Mouse (Mus musculus): ENCODE results near the gene Ptges.
"Not testable (repeated sequence)": the region's sequence is repeated elsewhere in the genome, so short reads cannot be mapped to it uniquely, and the experiment has no call there.

The Ptges gene

GRCm38 (mm10) chr2:30929483-30930045 is at the start of gene Ptges:
Ptges (minus strand) TSS chr2:30929863.
- peak; percentile 37 for DNase-seq (ENCODE audit: low read depth)

GRCm38 (mm10) chr2:30967352-30968327 is 38.0 kb upstream of the Ptges start, which contains the start of gene Tor1a:
Tor1a (minus strand) TSS chr2:30967933.
- DNase-seq (ENCODE audit: low read depth): peak; percentile 88

GRCm38 (mm10) chr2:30966826-30967225 is 37.2 kb upstream of the Ptges start:
- DNase-seq (ENCODE audit: low read depth): peak; percentile 43

GRCm38 (mm10) chr2:30965627-30966026 is 36.0 kb upstream of the Ptges start:
- DNase-seq (ENCODE audit: low read depth): no peak

- DNase-seq (ENCODE audit: low read depth): no peak
Observed at GRCm38 (mm10) chr2:30962570-30963254, 33.0 kb upstream of the Ptges start.

GRCm38 (mm10) chr2:30959856-30960255 is 30.2 kb upstream of the Ptges start:
- DNase-seq (ENCODE audit: low read depth): no peak

- no peak for DNase-seq (ENCODE audit: low read depth)
Observed at GRCm38 (mm10) chr2:30958726-30959125, 29.1 kb upstream of the Ptges start.

- DNase-seq (ENCODE audit: low read depth): no peak
Observed at GRCm38 (mm10) chr2:30957511-30957910, 27.8 kb upstream of the Ptges start.

- DNase-seq (ENCODE audit: low read depth): no peak
Observed at GRCm38 (mm10) chr2:30954797-30955196, 25.1 kb upstream of the Ptges start.

- peak; percentile 92 for DNase-seq (ENCODE audit: low read depth)
Observed at GRCm38 (mm10) chr2:30952824-30953490, 23.3 kb upstream of the Ptges start, which contains the start of gene Tor1b. Tor1b (plus strand) TSS chr2:30952959.

GRCm38 (mm10) chr2:30952457-30952823 is 22.8 kb upstream of the Ptges start:
- DNase-seq (ENCODE audit: low read depth): no peak

- DNase-seq (ENCODE audit: low read depth): peak; percentile 90
Observed at GRCm38 (mm10) chr2:30942603-30943011, 12.9 kb upstream of the Ptges start.

GRCm38 (mm10) chr2:30942116-30942515 is 12.5 kb upstream of the Ptges start:
- DNase-seq (ENCODE audit: low read depth): not testable (repeated sequence)

GRCm38 (mm10) chr2:30941586-30941985 is 11.9 kb upstream of the Ptges start:
- DNase-seq (ENCODE audit: low read depth): no peak

GRCm38 (mm10) chr2:30938574-30938991 is 8.9 kb upstream of the Ptges start:
- no peak for DNase-seq (ENCODE audit: low read depth)

GRCm38 (mm10) chr2:30937731-30938130 is 8.1 kb upstream of the Ptges start:
- no peak for DNase-seq (ENCODE audit: low read depth)

- no peak for DNase-seq (ENCODE audit: low read depth)
Observed at GRCm38 (mm10) chr2:30936808-30937207, 7.1 kb upstream of the Ptges start.

- DNase-seq (ENCODE audit: low read depth): peak; percentile 84
Observed at GRCm38 (mm10) chr2:30933917-30934450, 4.3 kb upstream of the Ptges start.

GRCm38 (mm10) chr2:30933032-30933431 is 3.4 kb upstream of the Ptges start:
- DNase-seq (ENCODE audit: low read depth): no peak

GRCm38 (mm10) chr2:30931922-30932321 is 2.3 kb upstream of the Ptges start:
- DNase-seq (ENCODE audit: low read depth): no peak

GRCm38 (mm10) chr2:30930846-30931245 is 1.2 kb upstream of the Ptges start:
- DNase-seq (ENCODE audit: low read depth): not testable (repeated sequence)

Measured in naive thymus-derived CD4-positive, alpha-beta T cell, adult 2 months (primary cell).